Mouse (Mus musculus): ENCODE results near the gene Gm20509.
A peak's percentile ranks its signal among the peaks of the same experiment; 100 is the strongest.

GRCm38 (mm10) chr9:73130529-73130928 is 28.3 kb downstream of the Gm20509 start:
- TF ChIP-seq CTCF (IDR thresholded peaks at IDR 0.05; ENCODE audit: control insufficient read depth, insufficient read depth, insufficient read length) (no peak), USF1 (IDR thresholded peaks at IDR 0.05; ENCODE audit: low read depth) (no peak), MYOG (IDR thresholded peaks at IDR 0.05; ENCODE audit: control insufficient read depth, extremely low read depth, insufficient read length) (no peak), FOSL1 (IDR thresholded peaks at IDR 0.05; ENCODE audit: insufficient read depth, low read length, poor library complexity, severe bottlenecking) (no peak), MAX (IDR thresholded peaks at IDR 0.05) (no peak), CEBPB (IDR thresholded peaks at IDR 0.05; ENCODE audit: low read depth) (peak; percentile 37), MYOD1 (IDR thresholded peaks at IDR 0.05; ENCODE audit: control insufficient read depth, insufficient read length, low read depth) (no peak)

Measured in C2C12 (cell line).